Mouse (Mus musculus): ENCODE measurements around the gene Zfp410. TPM values are rescaled to one million over a fixed set of nuclear protein-coding genes. Genes with fewer than 3 reads are reported as not detected.
"Not testable (repeated sequence)": the region's sequence is repeated elsewhere in the genome, so short reads cannot be mapped to it uniquely, and the experiment has no call there.

Zfp410 gene
- polyA plus RNA-seq, 1 experiment from 2014 or later = 81.7 TPM

DNA sequence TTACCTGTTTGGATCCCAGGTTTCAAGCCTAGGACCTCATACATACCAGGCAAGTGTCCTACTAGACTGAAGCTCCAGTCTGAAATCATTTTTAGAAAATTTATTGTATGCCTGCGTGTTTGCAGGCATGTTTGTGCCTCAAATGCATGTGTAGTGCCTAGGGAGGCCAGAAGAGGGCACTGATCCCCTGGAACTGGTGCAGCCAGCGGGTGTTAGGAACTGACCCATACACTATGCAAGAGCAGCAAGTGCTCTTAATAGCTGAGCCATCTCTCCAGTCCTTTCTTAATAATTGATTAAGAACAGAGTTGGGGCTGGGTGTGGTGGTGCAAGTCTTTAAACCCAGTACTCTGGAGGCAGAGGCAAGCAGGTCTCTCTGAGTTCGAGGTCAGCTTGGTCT, 28.2 kb upstream of the Zfp410 start:
- no peaks in the 10 kb centered on the region for H3K4me1 ChIP-seq
- H3K27ac ChIP-seq (replicated peaks) = no peak overlapping the region
- peaks cover 2% of the 10 kb centered on the region; the same call in 1 of the 2 replicates for H3K36me3 ChIP-seq
- H3K4me2 ChIP-seq (replicated peaks) = no peak overlapping the region
- no peak for ATAC-seq (ENCODE audit: insufficient number of reproducible peaks, low FRiP score, low TSS enrichment, low read depth)
- WGBS = 56% methylated on average over 3 of the region's 3 CpGs
- no peak overlapping the region for H3K4me3 ChIP-seq (replicated peaks)
- no peaks in the 10 kb centered on the region for H3K27me3 ChIP-seq
- no peak overlapping the region for H3K9ac ChIP-seq
- no peaks in the 10 kb centered on the region for H3K9me3 ChIP-seq (replicated peaks)

DNA sequence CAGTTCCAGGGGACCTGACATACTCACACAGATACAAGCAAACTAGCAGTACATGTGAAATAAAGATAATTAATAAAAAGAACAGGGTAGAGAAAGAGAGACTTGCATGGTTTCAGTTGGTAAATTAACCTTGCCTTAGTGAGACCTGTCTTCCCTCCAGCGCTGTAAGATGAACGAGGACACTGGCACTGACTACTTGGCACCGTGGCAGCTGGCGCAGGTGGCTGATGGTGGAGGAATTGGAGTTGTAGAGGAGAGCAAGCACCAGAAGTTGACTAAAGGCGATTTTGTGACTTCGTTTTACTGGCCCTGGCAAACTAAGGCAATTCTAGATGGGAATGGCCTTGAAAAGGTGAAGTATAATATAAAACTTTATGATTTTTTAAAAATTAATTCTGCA, 18.8 kb upstream of the Zfp410 start:
- WGBS = 90% methylated on average over 6 of the region's 6 CpGs
- Histone ChIP-seq H3K9me3 (replicated peaks) (no peaks in the 10 kb centered on the region), H3K27me3 (no peaks in the 10 kb centered on the region), H3K27ac (replicated peaks) (no peak overlapping the region), H3K36me3 (peaks cover 17% of the 10 kb centered on the region), H3K9ac (no peak overlapping the region), H3K4me1 (no peaks in the 10 kb centered on the region), H3K4me3 (replicated peaks) (no peak overlapping the region), H3K4me2 (replicated peaks) (no peak overlapping the region)
- no peak for ATAC-seq (ENCODE audit: insufficient number of reproducible peaks, low FRiP score, low TSS enrichment, low read depth)

DNA sequence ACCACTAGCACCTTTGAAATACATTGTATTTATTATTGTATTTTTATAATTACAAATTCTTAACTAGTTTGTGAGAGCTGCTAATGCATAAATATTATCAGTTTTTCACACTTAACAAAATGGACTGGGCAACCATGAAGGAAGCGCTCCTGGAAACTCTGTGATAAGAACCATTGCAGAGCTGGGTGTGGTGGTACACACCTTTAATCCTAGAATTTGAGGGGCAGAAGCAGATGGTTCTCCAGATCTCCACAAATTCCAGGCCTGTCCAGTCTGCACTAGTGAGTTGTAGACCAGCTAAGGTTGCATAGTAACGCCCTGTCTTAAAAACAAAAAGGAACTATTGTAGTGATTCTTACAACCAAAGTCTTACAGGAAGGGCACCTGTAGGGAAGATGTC, 17.4 kb upstream of the Zfp410 start:
- Histone ChIP-seq H3K4me2 (replicated peaks) (no peak overlapping the region), H3K9me3 (replicated peaks) (no peaks in the 10 kb centered on the region), H3K4me1 (no peaks in the 10 kb centered on the region), H3K27me3 (no peaks in the 10 kb centered on the region), H3K4me3 (replicated peaks) (no peak overlapping the region), H3K9ac (no peak overlapping the region), H3K27ac (replicated peaks) (no peak overlapping the region), H3K36me3 (peaks cover 12% of the 10 kb centered on the region; the same call in 1 of the 2 replicates)
- ATAC-seq (ENCODE audit: insufficient number of reproducible peaks, low FRiP score, low TSS enrichment, low read depth) = no peak
- WGBS = 95% methylated on average over 2 of the region's 2 CpGs

DNA sequence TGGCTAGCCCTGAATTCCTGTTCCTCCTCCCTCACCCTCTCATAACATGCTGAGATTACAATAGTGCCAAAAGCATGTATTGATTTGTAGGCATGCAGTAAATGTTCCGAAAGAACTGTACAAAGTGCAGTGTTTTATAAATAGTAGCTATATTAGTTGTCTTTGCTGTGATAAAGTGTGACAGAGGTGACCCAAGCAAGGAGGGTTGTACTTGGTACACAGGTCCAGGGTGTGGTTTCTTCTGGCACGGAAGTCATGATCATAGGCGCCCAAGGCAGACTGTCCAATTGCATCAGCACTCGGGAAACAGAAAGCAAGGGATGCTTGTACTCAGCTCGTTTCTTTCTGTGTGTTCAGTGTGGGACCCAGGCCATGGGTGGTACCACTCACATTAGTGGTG, 12.6 kb upstream of the Zfp410 start:
- Histone ChIP-seq H3K9me3 (replicated peaks) (no peaks in the 10 kb centered on the region), H3K27ac (replicated peaks) (no peak overlapping the region), H3K4me3 (replicated peaks) (no peak overlapping the region), H3K27me3 (no peaks in the 10 kb centered on the region), H3K36me3 (peaks cover 12% of the 10 kb centered on the region; the same call in 1 of the 2 replicates), H3K4me2 (replicated peaks) (no peak overlapping the region), H3K9ac (no peak overlapping the region), H3K4me1 (no peaks in the 10 kb centered on the region)
- no peak for ATAC-seq (ENCODE audit: insufficient number of reproducible peaks, low FRiP score, low TSS enrichment, low read depth)
- WGBS = 87% methylated on average over 5 of the region's 5 CpGs

DNA sequence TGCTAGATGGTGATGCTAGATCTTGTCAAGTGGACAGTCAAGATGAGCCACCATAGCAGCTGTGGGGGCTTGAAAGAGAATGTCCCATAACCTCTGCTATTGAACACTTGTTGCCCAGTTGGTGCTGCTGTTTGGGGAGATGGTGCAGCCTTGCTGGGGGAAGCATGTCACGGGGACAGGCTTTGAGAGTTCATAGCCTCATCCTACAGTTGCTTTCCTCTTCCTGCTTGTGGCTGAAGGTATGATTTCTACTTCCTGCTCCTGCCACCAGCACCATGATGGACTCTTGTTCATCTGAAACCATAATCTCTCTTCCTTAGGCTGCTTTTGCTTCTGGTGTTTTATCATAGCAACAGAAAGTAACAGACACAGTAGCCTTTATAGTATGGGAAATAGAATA, 12.1 kb upstream of the Zfp410 start:
- Histone ChIP-seq H3K4me1 (no peaks in the 10 kb centered on the region), H3K9ac (no peak overlapping the region), H3K4me2 (replicated peaks) (no peak overlapping the region), H3K4me3 (replicated peaks) (no peak overlapping the region), H3K27me3 (no peaks in the 10 kb centered on the region), H3K36me3 (0 out of 2 replicates have a peak, but pooled peaks cover 9% of the 10 kb centered on the region), H3K9me3 (replicated peaks) (no peaks in the 10 kb centered on the region), H3K27ac (replicated peaks) (no peak overlapping the region)
- ATAC-seq (ENCODE audit: insufficient number of reproducible peaks, low FRiP score, low TSS enrichment, low read depth) = no peak
- WGBS = 88% methylated on average over 1 of the region's 1 CpGs

DNA sequence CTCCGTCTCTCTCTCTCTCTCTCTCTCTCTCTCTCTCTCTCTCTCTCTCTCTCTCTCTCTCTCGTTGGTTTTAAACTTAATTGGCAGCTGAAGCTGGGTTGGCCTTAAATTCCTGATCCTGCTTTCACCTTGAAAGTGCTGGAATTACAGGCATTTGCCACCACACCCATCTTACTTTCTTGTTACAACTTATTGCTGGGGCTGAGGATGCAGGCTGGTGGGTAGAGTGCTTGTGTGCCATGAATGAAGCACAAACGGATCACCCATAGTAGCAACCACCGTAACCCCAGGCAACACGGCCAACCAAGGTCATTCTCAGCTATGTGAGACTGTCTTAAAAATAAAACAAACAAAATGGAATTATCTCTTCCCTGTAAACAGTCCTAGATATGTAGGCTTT, 5.3 kb upstream of the Zfp410 start:
- Histone ChIP-seq H3K4me3 (replicated peaks) (no peak overlapping the region), H3K4me2 (replicated peaks) (no peak overlapping the region), H3K9ac (no peak overlapping the region), H3K27ac (replicated peaks) (no peak overlapping the region), H3K9me3 (replicated peaks) (no peaks in the 10 kb centered on the region), H3K4me1 (peaks cover 5% of the 10 kb centered on the region; the same call in 1 of the 2 replicates), H3K36me3 (0 out of 2 replicates have a peak, but pooled peaks cover 4% of the 10 kb centered on the region), H3K27me3 (no peaks in the 10 kb centered on the region)
- WGBS = 60% methylated on average over 4 of the region's 5 CpGs
- no peak for ATAC-seq (ENCODE audit: insufficient number of reproducible peaks, low FRiP score, low TSS enrichment, low read depth)

DNA sequence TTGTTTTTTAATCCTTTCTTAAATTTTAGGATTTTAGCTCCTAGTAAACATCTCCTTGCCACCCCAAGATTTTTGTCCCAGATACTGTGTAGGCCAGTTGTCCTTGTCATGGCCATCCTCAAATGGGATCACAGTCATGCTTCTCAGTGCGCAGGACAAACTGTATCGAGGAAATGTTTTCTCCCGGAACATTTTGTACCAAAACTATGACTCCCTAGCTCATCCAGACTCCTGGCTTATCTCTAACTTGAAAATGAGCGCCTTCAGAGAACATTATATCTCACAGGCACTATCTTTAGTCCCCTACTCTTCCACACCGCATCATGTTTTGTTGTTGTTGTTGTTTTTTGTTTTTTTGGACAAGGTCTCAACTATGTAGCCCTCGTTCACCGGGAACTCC, 646 bp upstream of the Zfp410 start:
- 30% methylated on average over 7 of the region's 7 CpGs for WGBS
- H3K4me1 ChIP-seq = peaks cover 19% of the 10 kb centered on the region

DNA sequence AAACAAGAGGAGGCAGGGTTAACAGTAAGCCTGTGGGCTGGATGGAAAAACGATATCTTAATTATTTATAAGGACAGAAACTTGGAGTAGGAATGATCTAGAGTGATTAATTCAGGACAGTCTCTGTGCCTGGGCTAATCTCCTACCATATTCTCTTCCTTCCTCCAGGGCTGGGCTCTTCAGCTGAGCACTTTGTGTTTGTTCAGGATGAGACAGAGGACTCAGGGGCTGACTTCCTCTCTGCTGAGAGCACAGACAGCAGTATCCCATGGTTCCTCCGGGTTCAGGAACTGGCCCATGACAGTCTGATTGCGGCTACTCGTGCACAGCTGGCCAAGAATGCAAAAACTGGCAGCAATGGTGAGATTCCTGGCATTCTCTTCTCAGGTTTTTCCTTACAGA, 10.5 kb downstream of the Zfp410 start:
- H3K4me1 ChIP-seq = no peaks in the 10 kb centered on the region
- peaks cover 51% of the 10 kb centered on the region for H3K36me3 ChIP-seq
- no peaks in the 10 kb centered on the region for H3K9me3 ChIP-seq (replicated peaks)
- H3K9ac ChIP-seq = no peak overlapping the region
- H3K4me2 ChIP-seq (replicated peaks) = no peak overlapping the region
- H3K27me3 ChIP-seq = no peaks in the 10 kb centered on the region
- no peak for ATAC-seq (ENCODE audit: insufficient number of reproducible peaks, low FRiP score, low TSS enrichment, low read depth)
- H3K4me3 ChIP-seq (replicated peaks) = no peak overlapping the region
- H3K27ac ChIP-seq (replicated peaks) = no peak overlapping the region
- WGBS = 70% methylated on average over 4 of the region's 4 CpGs

More for the DNA sequence above, 646 bp upstream of the Zfp410 start:
- Histone ChIP-seq H3K27me3 (no peaks in the 10 kb centered on the region), H3K9ac (peak overlapping the region; percentile 91; the same call in 1 of the 2 replicates), H3K36me3 (no peaks in the 10 kb centered on the region), H3K27ac (replicated peaks) (peak overlapping the region; percentile 98), H3K4me3 (replicated peaks) (peak overlapping the region; percentile 99), H3K4me2 (replicated peaks) (peak overlapping the region; percentile 68), H3K9me3 (replicated peaks) (no peaks in the 10 kb centered on the region)
- ATAC-seq (ENCODE audit: insufficient number of reproducible peaks, low FRiP score, low TSS enrichment, low read depth) = no peak

DNA sequence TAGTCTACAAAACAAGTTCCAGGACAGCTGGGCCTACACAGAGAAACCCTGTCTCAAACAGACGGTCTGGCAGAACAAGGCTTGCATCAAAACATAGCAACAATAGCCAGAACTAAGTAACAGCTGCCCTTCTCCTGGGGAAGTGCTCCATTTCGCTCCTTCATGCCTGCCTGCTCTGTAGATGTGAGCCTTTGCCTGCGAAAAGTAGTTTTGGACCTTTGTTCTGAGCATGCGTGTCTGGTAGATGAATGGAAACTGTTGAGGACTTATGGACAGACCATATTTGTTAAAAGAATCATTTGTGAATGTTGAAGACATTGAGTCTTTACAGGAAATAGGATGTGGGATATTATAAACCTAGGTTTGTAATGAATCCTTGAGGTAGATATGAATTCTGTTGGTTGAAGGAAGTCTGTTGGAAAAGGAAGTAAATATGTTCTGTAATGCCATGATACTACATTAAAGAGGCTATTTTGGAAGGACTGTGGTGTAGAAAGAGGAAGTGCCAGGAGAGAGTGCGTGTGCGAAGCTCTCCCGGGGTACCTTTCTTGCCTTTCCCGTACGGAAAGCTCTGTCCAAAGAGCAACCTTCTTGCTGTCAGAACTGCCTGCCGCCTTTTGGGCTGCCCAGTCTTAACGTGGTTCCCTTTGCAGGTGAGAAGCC, 20.4 kb downstream of the Zfp410 start:
- Histone ChIP-seq H3K27ac (replicated peaks) (no peak overlapping the region), H3K27me3 (no peaks in the 10 kb centered on the region), H3K36me3 (peaks cover 81% of the 10 kb centered on the region), H3K4me2 (replicated peaks) (no peak overlapping the region), H3K9me3 (replicated peaks) (no peaks in the 10 kb centered on the region), H3K9ac (no peak overlapping the region), H3K4me1 (no peaks in the 10 kb centered on the region), H3K4me3 (replicated peaks) (no peak overlapping the region)
- WGBS = 88% methylated on average over 11 of the region's 11 CpGs
- ATAC-seq (ENCODE audit: insufficient number of reproducible peaks, low FRiP score, low TSS enrichment, low read depth) = no peak

DNA sequence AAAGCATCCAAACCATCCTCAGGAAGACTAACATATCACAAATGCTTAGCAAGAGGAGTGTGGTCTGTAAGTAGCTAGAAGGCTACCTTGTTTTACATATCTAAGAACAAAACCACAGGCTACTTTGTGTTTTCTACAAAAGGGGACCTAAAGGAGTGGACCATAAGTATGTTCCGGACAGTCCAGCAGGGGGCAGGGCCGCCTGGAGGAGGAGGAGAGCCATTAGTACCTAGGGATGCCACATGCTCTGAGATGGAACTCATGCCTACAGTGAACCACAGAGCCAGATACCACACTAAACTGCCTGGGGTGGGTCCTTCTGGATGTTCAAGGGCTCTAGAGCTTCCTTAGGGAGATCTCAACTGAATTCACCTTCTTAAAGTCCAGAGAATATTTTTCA, 30.5 kb downstream of the Zfp410 start:
- Histone ChIP-seq H3K36me3 (peaks cover 35% of the 10 kb centered on the region), H3K27ac (replicated peaks) (no peak overlapping the region), H3K9ac (no peak overlapping the region), H3K4me2 (replicated peaks) (no peak overlapping the region), H3K27me3 (no peaks in the 10 kb centered on the region), H3K9me3 (replicated peaks) (no peaks in the 10 kb centered on the region), H3K4me3 (replicated peaks) (no peak overlapping the region), H3K4me1 (0 out of 2 replicates have a peak, but pooled peaks cover 4% of the 10 kb centered on the region)
- no peak for ATAC-seq (ENCODE audit: insufficient number of reproducible peaks, low FRiP score, low TSS enrichment, low read depth)
- WGBS = 52% methylated on average over 2 of the region's 2 CpGs

DNA sequence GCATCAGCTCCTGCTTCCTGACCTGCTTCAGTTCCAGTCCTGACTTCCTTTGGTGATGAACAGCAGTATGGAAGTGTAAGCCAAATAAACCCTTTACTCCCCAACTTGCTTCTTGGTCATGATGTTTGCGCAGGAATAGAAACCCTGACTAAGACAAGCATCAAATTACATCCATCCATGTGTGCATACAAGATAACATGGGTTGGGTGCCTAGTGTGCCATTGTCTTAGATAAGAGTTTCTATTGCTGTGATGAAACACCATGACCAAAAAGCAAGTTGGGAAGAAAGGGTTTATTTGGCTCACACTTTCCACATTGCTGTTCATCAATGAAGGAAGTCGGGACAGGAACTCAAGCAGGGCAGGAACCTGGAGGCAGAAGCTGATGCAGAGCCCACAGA, 42.0 kb downstream of the Zfp410 start:
- not testable (repeated sequence) for ATAC-seq (ENCODE audit: insufficient number of reproducible peaks, low FRiP score, low TSS enrichment, low read depth); H3K27me3 ChIP-seq; H3K27ac ChIP-seq (replicated peaks); H3K9ac ChIP-seq; H3K9me3 ChIP-seq (replicated peaks); H3K4me2 ChIP-seq (replicated peaks); H3K4me3 ChIP-seq (replicated peaks)
- Histone ChIP-seq H3K36me3 (peaks cover 12% of the 10 kb centered on the region; the same call in 1 of the 2 replicates), H3K4me1 (peaks cover 13% of the 10 kb centered on the region)
- 84% methylated on average over 2 of the region's 2 CpGs for WGBS
